Mouse (Mus musculus) large intestine, adult 2 months (tissue): ENCODE results near the gene Gm3250. TPM values are rescaled to one million over a fixed set of nuclear protein-coding genes. Genes with fewer than 3 reads are reported as not detected.
"Not testable (repeated sequence)": the region's sequence is repeated elsewhere in the genome, so short reads cannot be mapped to it uniquely, and the experiment has no call there.

Experiments
- DNase-seq: peaks from one replicate; pipeline ENCODE4 v3.0.0-alpha.2; 2012; ENCODE audit warnings: low read depth, low spot score
- WGBS: fragments of 180-500 bp; shearing (Covaris S2); methylation state at CpG from one replicate; pipeline ENCODE4 v1.1.7; 2018; 5-methylcytosine and 5-hydroxymethylcytosine counted together
- polyA plus RNA-seq: library from polyadenylated mRNA; depleted of rRNA; stranded (reverse); fragments of >200 nt; gene quantifications from 2 replicates; pipeline ENCODE4 v1.2.3, GENCODE M21; 2012; rRNA removed

Gm3250 gene
- polyA plus RNA-seq, result not detected in 2 replicates

DNA sequence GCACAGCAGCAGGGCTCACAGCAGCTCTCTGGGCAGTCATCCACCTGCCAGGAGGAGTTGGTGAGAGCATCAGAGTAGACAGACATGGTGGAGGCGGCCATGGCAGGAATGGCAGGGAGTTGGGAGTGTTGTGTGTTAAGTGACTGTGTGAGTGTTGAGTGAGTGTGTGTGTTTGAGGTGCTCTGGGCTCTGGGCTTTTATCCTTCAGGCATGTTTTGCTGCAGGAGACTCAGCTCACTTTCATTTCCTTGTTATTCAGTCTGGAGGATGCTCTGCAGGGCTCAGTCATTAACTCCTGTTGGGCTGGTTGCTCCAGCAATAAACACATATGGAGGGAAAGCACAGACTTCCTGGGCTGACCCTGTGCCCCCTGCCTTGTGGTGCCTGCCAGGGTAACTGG lies at the start of gene Gm3250:
Gm3250 (minus strand) TSS at position 101 of the 400 bp plus-strand sequence.
- DNase-seq, result not testable (repeated sequence)
- 44% methylated on average over 1 of the region's 1 CpGs for WGBS

DNA sequence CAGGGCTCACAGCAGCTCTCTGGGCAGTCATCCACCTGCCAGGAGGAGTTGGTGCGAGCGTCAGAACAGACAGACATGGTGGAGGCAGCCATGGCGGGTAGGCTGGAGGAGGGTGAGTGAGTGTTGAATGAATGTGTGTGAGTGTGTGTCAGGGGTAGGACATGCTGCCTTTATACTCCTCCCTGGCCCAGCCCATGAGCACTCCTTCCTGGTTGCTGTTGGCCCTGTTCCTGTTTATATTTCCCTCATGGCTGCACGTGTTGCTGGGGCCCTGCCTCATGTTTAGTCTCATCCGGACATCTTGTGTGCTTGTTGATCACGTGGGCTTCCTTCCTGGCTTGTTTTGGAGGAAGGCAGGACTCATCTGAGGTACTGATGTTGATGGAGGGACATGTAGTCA lies 44.6 kb upstream of the Gm3250 start, which contains the start of gene Krtap10-4:
Krtap10-4 (minus strand) TSS at position 145 of the 400 bp plus-strand sequence.
- WGBS, result 37% methylated on average over 6 of the region's 6 CpGs
- DNase-seq, result no peak

DNA sequence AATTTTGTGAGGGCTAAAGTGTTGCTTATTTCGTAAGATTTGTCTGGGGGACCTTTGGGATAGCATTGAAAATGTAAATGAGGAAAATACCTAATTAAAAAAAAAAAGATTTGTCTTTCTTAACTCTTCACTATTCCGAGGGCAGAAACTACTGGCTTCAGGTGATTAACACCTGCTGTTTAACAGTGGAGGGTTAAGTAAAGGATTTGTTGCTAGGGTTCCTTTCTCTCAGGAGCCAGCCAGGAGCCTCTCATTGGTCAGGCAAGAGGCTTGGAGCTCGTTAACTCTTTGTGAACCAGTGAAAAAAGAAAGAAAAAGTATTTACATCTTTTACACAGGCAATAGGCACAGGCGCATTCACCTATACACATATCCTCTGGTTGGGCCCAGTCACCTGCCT lies 36.9 kb upstream of the Gm3250 start:
- no peak for DNase-seq
- 42% methylated on average over 4 of the region's 4 CpGs for WGBS

DNA sequence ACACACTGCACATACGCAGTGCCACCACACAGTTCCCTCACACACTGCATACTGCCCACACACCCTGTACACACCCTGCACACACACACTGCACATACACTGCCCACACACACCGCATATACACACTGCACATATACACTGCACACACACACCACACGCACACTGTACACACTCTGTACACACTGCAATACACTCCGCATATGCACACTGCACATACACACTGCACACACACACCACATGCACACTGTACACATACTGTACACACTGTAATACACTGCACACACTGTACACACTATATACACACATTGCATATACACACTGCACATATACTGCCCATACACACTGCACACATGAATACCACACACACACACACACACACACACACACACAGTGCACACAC lies 36.2 kb upstream of the Gm3250 start:
- DNase-seq, result no peak
- WGBS, result 96% methylated on average over 4 of the region's 4 CpGs

GRCm38 (mm10) chr10:77815514-77815913 lies 33.2 kb upstream of the Gm3250 start:
- DNase-seq, result no peak
- 30% methylated on average over 5 of the region's 5 CpGs for WGBS

GRCm38 (mm10) chr10:77814382-77814781 lies 32.0 kb upstream of the Gm3250 start, which contains the start of gene Gm2696:
Gm2696 (plus strand) TSS chr10:77814682.
- WGBS, result 36% methylated on average over 4 of the region's 4 CpGs
- DNase-seq, result no peak

GRCm38 (mm10) chr10:77811743-77812142 lies 29.4 kb upstream of the Gm3250 start, which contains the start of gene Gm9507:
Gm9507 (minus strand) TSS chr10:77811843.
- WGBS, result 55% methylated on average over 5 of the region's 5 CpGs
- DNase-seq, result no peak

DNA sequence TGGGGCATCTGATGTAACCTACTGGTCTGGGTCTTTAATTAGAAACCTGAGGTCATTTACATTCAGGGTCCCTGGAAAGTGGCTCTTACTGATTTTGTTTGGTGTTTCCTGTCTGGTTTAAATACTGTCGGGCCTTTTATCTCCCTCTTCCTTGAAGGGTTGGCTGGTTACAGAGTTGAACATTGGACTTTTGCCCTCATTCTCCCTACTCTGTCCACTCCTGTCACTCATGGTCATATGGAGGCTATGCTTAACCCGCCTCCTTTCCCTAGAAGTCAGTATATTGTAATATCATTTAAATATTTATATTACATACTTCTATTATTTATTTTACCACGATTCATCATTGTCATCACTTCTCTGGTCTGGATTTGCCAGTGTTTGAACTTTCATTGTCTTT lies 21.8 kb upstream of the Gm3250 start:
- DNase-seq, result no peak
- WGBS, result 28% methylated on average over 3 of the region's 3 CpGs

- 33% methylated on average over 8 of the region's 8 CpGs for WGBS
- no peak for DNase-seq
Observed at GRCm38 (mm10) chr10:77798921-77799508, 16.7 kb upstream of the Gm3250 start, which contains the start of gene Gm19668. Gm19668 (minus strand) TSS chr10:77799133.

- DNase-seq, result not testable (repeated sequence)
- 52% methylated on average over 3 of the region's 3 CpGs for WGBS
Observed at GRCm38 (mm10) chr10:77798164-77798920, 16.0 kb upstream of the Gm3250 start.

- WGBS, result 50% methylated on average over 3 of the region's 3 CpGs
- DNase-seq, result no peak
Observed at GRCm38 (mm10) chr10:77797677-77798076, 15.3 kb upstream of the Gm3250 start.

GRCm38 (mm10) chr10:77794976-77795375 lies 12.6 kb upstream of the Gm3250 start, which contains the start of gene Gm9639:
Gm9639 (minus strand) TSS chr10:77795076.
- DNase-seq, result no peak
- 55% methylated on average over 2 of the region's 2 CpGs for WGBS

DNA sequence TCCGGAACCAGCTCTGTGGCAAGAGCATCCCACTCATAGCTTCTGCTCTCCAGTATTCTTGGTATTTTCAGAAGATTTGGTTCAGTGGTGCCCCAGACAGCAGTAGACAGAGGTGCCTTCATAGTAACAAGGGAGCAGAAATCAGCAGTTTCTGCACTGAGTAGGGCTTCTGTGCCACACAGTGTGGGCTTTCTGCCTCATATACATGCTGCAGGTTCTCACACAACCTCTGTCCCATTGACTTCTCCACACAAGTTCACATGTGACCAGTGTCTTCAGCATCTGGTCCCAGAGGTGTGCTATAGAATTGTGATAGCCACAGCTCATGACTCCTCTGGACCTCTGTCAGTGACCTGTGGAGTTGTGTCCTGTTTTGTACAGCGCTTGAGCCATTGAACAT lies 6.3 kb upstream of the Gm3250 start:
- 77% methylated on average over 2 of the region's 2 CpGs for WGBS
- DNase-seq, result no peak

- 71% methylated on average over 1 of the region's 1 CpGs for WGBS
Observed at GRCm38 (mm10) chr10:77787876-77788275, 5.5 kb upstream of the Gm3250 start, which contains the start of gene Gm7137. Gm7137 (minus strand) TSS chr10:77788200.

GRCm38 (mm10) chr10:77783396-77783795 lies 1.1 kb upstream of the Gm3250 start:
- WGBS, result 84% methylated on average over 3 of the region's 3 CpGs
- not testable (repeated sequence) for DNase-seq

More at GRCm38 (mm10) chr10:77787876-77788275, 5.5 kb upstream of the Gm3250 start, which contains the start of gene Gm7137:
- DNase-seq, result not testable (repeated sequence)

DNA sequence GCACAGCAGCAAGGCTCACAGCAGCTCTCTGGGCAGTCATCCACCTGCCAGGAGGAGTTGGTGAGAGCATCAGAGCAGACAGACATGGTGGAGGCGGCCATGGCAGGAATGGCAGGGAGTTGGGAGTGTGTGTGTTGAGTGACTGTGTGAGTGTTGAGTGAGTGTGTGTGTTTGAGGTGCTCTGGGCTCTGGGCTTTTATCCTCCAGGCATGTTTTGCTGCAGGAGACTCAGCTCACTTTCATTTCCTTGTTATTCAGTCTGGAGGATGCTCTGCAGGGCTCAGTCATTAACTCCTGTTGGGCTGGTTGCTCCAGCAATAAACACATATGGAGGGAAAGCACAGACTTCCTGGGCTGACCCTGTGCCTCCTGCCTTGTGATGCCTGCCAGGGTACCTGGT lies 5.5 kb downstream of the Gm3250 start, which contains the start of gene Gm7138:
Gm7138 (minus strand) TSS at position 101 of the 400 bp plus-strand sequence.
- DNase-seq, result not testable (repeated sequence)
- 50% methylated on average over 1 of the region's 1 CpGs for WGBS

- whole genome bisulfite sequencing, result 80% methylated on average over 1 of the region's 3 CpGs
- not testable (repeated sequence) for DNase-seq
Observed at GRCm38 (mm10) chr10:77772142-77772541, 10.2 kb downstream of the Gm3250 start.

GRCm38 (mm10) chr10:77771225-77771624 lies 11.1 kb downstream of the Gm3250 start, which contains the start of gene Gm3238:
Gm3238 (minus strand) TSS chr10:77771325.
- WGBS, result 50% methylated on average over 1 of the region's 1 CpGs
- DNase-seq, result not testable (repeated sequence)

DNA sequence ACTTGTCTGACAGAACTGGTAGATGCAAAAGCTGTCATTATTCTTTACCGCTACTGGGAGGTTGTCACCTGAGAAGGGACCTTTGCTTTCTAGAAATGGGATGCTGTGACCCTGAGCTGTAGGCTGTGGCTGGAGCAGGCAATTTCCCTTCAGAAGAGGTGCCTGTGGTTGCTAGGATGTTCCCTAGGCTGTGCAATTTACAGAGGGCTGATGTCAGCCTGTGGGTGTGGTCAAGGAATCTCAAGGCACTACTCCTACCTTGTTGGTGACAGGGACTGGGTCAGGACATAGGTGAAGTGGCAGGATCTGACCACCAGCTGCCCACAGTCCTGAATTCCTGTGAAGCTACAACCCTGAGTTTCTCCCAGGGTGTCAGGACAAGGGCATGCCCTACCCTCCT lies 12.6 kb downstream of the Gm3250 start:
- WGBS, result 76% methylated on average over 1 of the region's 1 CpGs
- DNase-seq, result no peak

- 20% methylated on average over 1 of the region's 1 CpGs for WGBS
- DNase-seq, result not testable (repeated sequence)
Observed at GRCm38 (mm10) chr10:77759582-77759981, 22.8 kb downstream of the Gm3250 start, which contains the start of gene Gm3233. Gm3233 (minus strand) TSS chr10:77759682.
